Mouse (Mus musculus): Measurements from ENCODE around the gene Hectd1. TPM values are rescaled to one million over a fixed set of nuclear protein-coding genes. Genes with fewer than 3 reads are reported as not detected.

Gene Hectd1
- polyA plus RNA-seq, 1 experiment, result 13.4 TPM

DNA sequence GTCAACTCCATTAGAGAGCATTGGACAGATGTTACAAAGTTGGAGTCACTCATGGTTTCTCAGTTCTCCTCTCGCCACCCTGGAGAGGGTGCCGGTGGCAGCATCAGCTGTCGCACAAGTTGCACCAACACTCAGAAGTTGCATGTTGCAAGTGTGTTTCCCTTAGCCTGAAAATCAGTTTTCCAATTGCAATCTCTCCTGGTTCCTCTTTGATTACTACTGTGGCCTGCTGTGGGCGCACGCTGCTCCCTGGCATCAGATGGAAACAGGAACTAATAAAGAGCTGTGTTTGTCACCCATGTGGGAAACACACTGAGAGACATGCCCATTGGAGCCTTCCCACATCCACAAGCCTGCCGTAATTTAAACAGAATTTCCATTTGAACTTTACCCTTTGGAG is 110.7 kb downstream of the Hectd1 start:
- Histone ChIP-seq H3K4me3 (ENCODE audit: control insufficient read depth, low read depth, low read length) (no peak overlapping the region), H3K27me3 (ENCODE audit: control insufficient read depth, insufficient read depth, low read length) (no peaks in the 10 kb centered on the region), H3K36me3 (ENCODE audit: control insufficient read depth, insufficient read depth, low read length) (no peaks in the 10 kb centered on the region), H3K4me1 (ENCODE audit: control insufficient read depth, insufficient read depth, low read length) (no peaks in the 10 kb centered on the region), H3K27ac (ENCODE audit: control insufficient read depth, insufficient read depth, low read depth, low read length) (no peak overlapping the region)
- TF ChIP-seq CTCF (IDR thresholded peaks at IDR 0.05; ENCODE audit: control insufficient read depth, insufficient read depth, insufficient replicate concordance, low read depth, low read length) (no peak), POLR2A (IDR thresholded peaks at IDR 0.05; ENCODE audit: control insufficient read depth, low read depth, low read length) (no peak)

DNA sequence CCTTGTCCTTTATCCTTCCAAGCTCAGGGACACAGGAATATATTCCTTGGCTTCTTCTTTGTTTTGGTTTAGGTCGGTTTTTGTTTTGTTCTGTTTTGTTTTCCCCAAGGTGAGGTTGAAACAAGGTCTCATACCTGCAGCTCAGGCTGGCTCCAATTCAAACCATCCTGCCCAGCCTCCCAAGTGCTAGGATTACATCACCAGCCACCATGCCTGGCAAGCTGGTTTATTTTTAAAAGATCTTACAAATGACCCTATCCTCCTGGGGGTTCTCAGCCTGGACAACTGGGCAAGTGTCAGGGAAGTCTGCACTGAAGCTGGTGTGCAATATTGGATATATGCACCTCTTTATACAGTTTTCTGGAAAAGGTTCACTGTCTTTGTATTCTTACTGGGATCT is 116.7 kb downstream of the Hectd1 start:
- TF ChIP-seq POLR2A (IDR thresholded peaks at IDR 0.05; ENCODE audit: control insufficient read depth, low read depth, low read length), result no peak
- TF ChIP-seq CTCF (IDR thresholded peaks at IDR 0.05; ENCODE audit: control insufficient read depth, insufficient read depth, insufficient replicate concordance, low read depth, low read length), result no peak
- Histone ChIP-seq H3K4me3 (ENCODE audit: control insufficient read depth, low read depth, low read length) (no peak overlapping the region), H3K36me3 (ENCODE audit: control insufficient read depth, insufficient read depth, low read length) (no peaks in the 10 kb centered on the region), H3K4me1 (ENCODE audit: control insufficient read depth, insufficient read depth, low read length) (peaks cover 5% of the 10 kb centered on the region), H3K27me3 (ENCODE audit: control insufficient read depth, insufficient read depth, low read length) (no peaks in the 10 kb centered on the region), H3K27ac (ENCODE audit: control insufficient read depth, insufficient read depth, low read depth, low read length) (no peak overlapping the region)

DNA sequence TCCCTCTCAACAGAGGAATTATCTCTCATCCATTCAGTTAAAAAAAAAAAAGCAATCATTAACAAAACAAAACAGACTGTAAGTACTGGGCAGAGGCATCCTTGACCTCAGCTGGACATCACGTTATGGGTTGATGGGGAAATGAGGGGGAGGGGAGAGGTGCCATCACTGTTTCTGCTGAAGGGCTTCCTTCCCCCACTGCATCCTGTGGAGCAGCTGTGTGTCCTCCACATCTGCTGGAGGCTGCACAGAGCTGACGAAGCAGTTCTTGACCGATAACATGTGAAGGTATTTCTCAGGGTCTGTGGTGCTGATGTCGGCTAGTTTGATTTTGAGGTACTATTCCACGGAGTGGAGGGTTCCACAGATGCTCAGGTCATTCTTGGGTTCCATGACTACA is 119.2 kb downstream of the Hectd1 start:
- Histone ChIP-seq H3K27me3 (ENCODE audit: control insufficient read depth, insufficient read depth, low read length) (no peaks in the 10 kb centered on the region), H3K4me1 (ENCODE audit: control insufficient read depth, insufficient read depth, low read length) (peaks cover 5% of the 10 kb centered on the region), H3K27ac (ENCODE audit: control insufficient read depth, insufficient read depth, low read depth, low read length) (no peak overlapping the region), H3K4me3 (ENCODE audit: control insufficient read depth, low read depth, low read length) (no peak overlapping the region), H3K36me3 (ENCODE audit: control insufficient read depth, insufficient read depth, low read length) (no peaks in the 10 kb centered on the region)
- TF ChIP-seq POLR2A (IDR thresholded peaks at IDR 0.05; ENCODE audit: control insufficient read depth, low read depth, low read length) (no peak), CTCF (IDR thresholded peaks at IDR 0.05; ENCODE audit: control insufficient read depth, insufficient read depth, insufficient replicate concordance, low read depth, low read length) (no peak)

DNA sequence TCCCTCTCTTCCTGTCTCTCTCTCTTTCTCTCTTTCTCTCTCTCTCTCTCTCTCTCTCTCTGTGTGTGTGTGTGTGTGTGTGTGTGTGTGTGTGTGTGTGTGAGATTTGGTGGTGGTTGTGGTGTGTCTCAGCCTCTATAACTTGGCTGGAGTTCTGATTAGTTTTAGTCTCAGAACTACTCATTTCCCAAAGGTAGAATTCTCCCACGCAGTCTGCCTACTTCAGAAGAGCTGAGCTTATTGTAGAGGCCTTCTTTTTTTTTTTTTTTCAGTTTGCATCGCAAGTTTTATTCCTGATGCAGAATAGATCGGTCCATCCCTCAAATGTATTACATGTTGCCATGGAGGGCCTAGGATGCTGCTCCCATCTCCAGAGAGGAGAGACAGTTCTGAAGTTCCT is 119.6 kb downstream of the Hectd1 start:
- no peak for TF ChIP-seq CTCF (IDR thresholded peaks at IDR 0.05; ENCODE audit: control insufficient read depth, insufficient read depth, insufficient replicate concordance, low read depth, low read length)
- no peak for TF ChIP-seq POLR2A (IDR thresholded peaks at IDR 0.05; ENCODE audit: control insufficient read depth, low read depth, low read length)

DNA sequence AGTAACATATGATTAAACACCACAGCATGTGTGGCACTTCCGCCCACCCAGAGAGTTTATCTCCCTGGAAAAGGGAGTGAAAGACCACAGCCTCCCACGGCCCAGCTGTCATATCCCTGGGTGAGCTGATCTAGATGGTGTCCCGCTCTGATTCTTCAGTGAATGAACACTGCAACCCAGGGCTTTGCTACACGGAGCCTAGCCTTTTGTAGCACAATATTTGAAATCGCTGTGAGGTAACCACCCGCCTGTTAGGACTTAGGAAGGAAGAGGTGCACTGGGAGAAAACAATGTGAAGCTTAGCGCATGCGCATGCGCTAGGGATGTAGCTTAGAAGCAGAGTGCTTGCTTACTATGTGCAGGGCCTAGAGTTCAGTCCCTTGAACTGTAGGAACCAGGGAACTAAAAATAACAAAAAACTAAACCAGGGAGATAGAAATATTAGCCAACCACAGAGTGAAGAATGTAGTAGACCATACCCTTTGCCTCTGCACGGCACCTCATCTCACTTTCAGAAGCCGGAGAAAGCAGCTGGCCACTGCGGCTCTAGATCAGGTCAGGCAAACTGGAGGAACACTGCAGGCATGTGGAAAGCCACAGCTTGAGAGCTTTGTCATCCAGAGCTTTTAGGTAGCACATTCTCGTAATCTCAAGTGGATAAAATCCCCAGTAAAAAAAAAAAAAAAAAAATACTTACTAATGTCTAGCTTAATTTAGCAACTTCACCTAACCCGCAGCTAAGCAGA is 120.2 kb downstream of the Hectd1 start:
- H3K27ac ChIP-seq (ENCODE audit: control insufficient read depth, insufficient read depth, low read depth, low read length), result peak overlapping the region; percentile 66
- no peak for TF ChIP-seq POLR2A (IDR thresholded peaks at IDR 0.05; ENCODE audit: control insufficient read depth, low read depth, low read length)
- no peak for TF ChIP-seq CTCF (IDR thresholded peaks at IDR 0.05; ENCODE audit: control insufficient read depth, insufficient read depth, insufficient replicate concordance, low read depth, low read length)

More for the DNA sequence above, 119.6 kb downstream of the Hectd1 start:
- no peaks in the 10 kb centered on the region for H3K36me3 ChIP-seq (ENCODE audit: control insufficient read depth, insufficient read depth, low read length)
- H3K4me3 ChIP-seq (ENCODE audit: control insufficient read depth, low read depth, low read length), result no peak overlapping the region
- peaks cover 5% of the 10 kb centered on the region for H3K4me1 ChIP-seq (ENCODE audit: control insufficient read depth, insufficient read depth, low read length)
- no peaks in the 10 kb centered on the region for H3K27me3 ChIP-seq (ENCODE audit: control insufficient read depth, insufficient read depth, low read length)
- H3K27ac ChIP-seq (ENCODE audit: control insufficient read depth, insufficient read depth, low read depth, low read length), result no peak overlapping the region

DNA sequence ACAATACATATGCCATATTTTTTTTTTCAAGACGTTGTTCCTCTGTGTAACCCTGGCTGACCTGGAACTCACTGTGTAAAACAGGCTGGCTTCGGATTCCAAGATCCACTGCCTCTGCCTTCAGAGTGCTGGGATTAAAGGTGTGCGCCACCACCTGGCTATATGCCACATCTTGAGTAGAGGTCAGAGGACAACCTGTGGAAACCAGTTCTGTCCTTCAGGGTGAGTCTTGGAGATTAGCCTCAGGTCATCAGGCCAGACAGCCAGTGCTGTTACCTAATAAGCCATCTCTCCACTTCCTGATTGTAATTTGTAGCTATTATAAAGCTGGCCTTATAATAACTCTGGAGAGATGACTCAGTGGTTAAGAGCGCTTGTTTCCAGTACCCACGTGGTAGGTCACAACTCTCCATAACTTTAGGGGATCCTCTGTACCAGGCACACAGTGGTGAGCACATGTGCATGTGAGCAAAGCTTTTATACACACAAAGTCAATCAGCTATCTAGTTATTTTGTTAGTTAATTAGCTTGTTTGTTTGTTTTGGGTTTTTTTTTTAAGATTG is 122.6 kb downstream of the Hectd1 start:
- Histone ChIP-seq H3K4me1 (ENCODE audit: control insufficient read depth, insufficient read depth, low read length) (peaks cover 5% of the 10 kb centered on the region), H3K27me3 (ENCODE audit: control insufficient read depth, insufficient read depth, low read length) (no peaks in the 10 kb centered on the region)

More for the DNA sequence above, 120.2 kb downstream of the Hectd1 start:
- Histone ChIP-seq H3K4me1 (ENCODE audit: control insufficient read depth, insufficient read depth, low read length) (peaks cover 5% of the 10 kb centered on the region), H3K27me3 (ENCODE audit: control insufficient read depth, insufficient read depth, low read length) (no peaks in the 10 kb centered on the region), H3K4me3 (ENCODE audit: control insufficient read depth, low read depth, low read length) (no peak overlapping the region), H3K36me3 (ENCODE audit: control insufficient read depth, insufficient read depth, low read length) (no peaks in the 10 kb centered on the region)

DNA sequence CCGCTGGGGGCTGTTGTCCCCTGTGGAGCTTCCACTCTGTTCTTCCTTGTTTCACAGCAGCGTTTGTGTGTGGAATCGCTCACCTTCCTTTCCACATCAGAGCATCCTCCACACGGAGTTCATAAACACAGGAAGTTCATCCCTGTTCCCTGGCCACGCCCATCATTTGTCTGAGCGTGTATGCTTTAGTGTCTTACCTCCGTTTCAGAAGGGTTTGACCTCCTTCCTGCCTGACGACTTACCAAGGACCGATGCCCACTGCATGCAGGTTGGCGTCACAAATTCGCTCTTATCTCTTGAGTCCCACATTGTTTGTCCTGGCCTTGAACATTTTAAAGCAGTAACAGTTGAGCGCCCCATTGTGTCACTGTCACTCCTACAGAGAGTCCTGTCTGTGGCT is 123.6 kb downstream of the Hectd1 start:
- H3K4me3 ChIP-seq (ENCODE audit: control insufficient read depth, low read depth, low read length), result no peak overlapping the region
- peaks cover 5% of the 10 kb centered on the region for H3K4me1 ChIP-seq (ENCODE audit: control insufficient read depth, insufficient read depth, low read length)
- H3K27ac ChIP-seq (ENCODE audit: control insufficient read depth, insufficient read depth, low read depth, low read length), result no peak overlapping the region
- TF ChIP-seq POLR2A (IDR thresholded peaks at IDR 0.05; ENCODE audit: control insufficient read depth, low read depth, low read length) (no peak), CTCF (IDR thresholded peaks at IDR 0.05; ENCODE audit: control insufficient read depth, insufficient read depth, insufficient replicate concordance, low read depth, low read length) (no peak)
- H3K36me3 ChIP-seq (ENCODE audit: control insufficient read depth, insufficient read depth, low read length), result no peaks in the 10 kb centered on the region
- H3K27me3 ChIP-seq (ENCODE audit: control insufficient read depth, insufficient read depth, low read length), result no peaks in the 10 kb centered on the region

More for the DNA sequence above, 122.6 kb downstream of the Hectd1 start:
- Histone ChIP-seq H3K27ac (ENCODE audit: control insufficient read depth, insufficient read depth, low read depth, low read length) (no peak overlapping the region), H3K36me3 (ENCODE audit: control insufficient read depth, insufficient read depth, low read length) (no peaks in the 10 kb centered on the region), H3K4me3 (ENCODE audit: control insufficient read depth, low read depth, low read length) (no peak overlapping the region)
- TF ChIP-seq POLR2A (IDR thresholded peaks at IDR 0.05; ENCODE audit: control insufficient read depth, low read depth, low read length), result no peak

Data from testis, adult 2 months (tissue).